Mouse (Mus musculus) spleen, adult 2 months (tissue): Measurements from ENCODE around the gene Helb. TPM values are rescaled to one million over a fixed set of nuclear protein-coding genes. Genes with fewer than 3 reads are reported as not detected.

ENCODE experiments used
- DNase-seq, 2 experiments: peaks; one replicate each; pipeline versions ENCODE4 v3.0.0 to v3.0.0-alpha.2; 2012 to 2021; ENCODE audit warnings: low spot score in 2 of 2, low read depth in 1 of 2
- H3K27ac ChIP-seq: fragments of 200-500 bp; 2 replicates; pipeline ENCODE4 v1.5.1; 2012; ENCODE audit warnings: low read length, inconsistent platforms; ENCODE audit not compliant: insufficient read depth
- H3K27me3 ChIP-seq: fragments of 200-500 bp; 2 replicates; pipeline ENCODE4 v1.6.1; 2012; ENCODE audit warnings: mild to moderate bottlenecking, moderate library complexity, low read length, inconsistent platforms; ENCODE audit not compliant: control insufficient read depth, insufficient read depth
- H3K36me3 ChIP-seq: fragments of 200-500 bp; 2 replicates; pipeline ENCODE4 v1.6.1; 2012; ENCODE audit warnings: mild to moderate bottlenecking, low read length, inconsistent platforms; ENCODE audit not compliant: control insufficient read depth, insufficient read depth
- H3K4me1 ChIP-seq: fragments of 200-500 bp; 2 replicates; pipeline ENCODE4 v1.6.1; 2011; ENCODE audit warnings: inconsistent platforms; ENCODE audit not compliant: control insufficient read depth, insufficient read depth, insufficient read length
- H3K4me3 ChIP-seq: fragments of 200-500 bp; 2 replicates; pipeline ENCODE4 v1.5.1; 2011; ENCODE audit warnings: mild to moderate bottlenecking, inconsistent platforms; ENCODE audit not compliant: insufficient read depth, insufficient read length; ENCODE audit errors: extremely low read depth
- CTCF ChIP-seq: fragments of 200-500 bp; IDR thresholded peaks from 2 replicates; pipeline ENCODE4 v1.5.1; 2011; ENCODE audit warnings: mild to moderate bottlenecking, inconsistent platforms; ENCODE audit not compliant: insufficient read depth, insufficient read length, insufficient replicate concordance; ENCODE audit errors: extremely low read depth
- POLR2A ChIP-seq: fragments of 200-500 bp; IDR thresholded peaks from 2 replicates; pipeline ENCODE4 v1.6.1; 2011; ENCODE audit warnings: low read depth, low read length, inconsistent platforms
- WGBS: fragments of 180-500 bp; shearing (Covaris S2); methylation state at CpG from one replicate; pipeline ENCODE4 v1.1.7; 2018; 5-methylcytosine and 5-hydroxymethylcytosine counted together
- polyA plus RNA-seq: library from polyadenylated mRNA; depleted of rRNA; stranded (reverse); fragments of >200 nt; gene quantifications from 2 replicates; pipeline ENCODE4 v1.2.3, GENCODE M21; 2012

Gene Helb
- polyA plus RNA-seq, 1 experiment: 9.3 TPM

- TF ChIP-seq POLR2A (no peak), CTCF (no peak)
- no peak overlapping the region for H3K4me3 ChIP-seq
- no peaks in the 10 kb centered on the region for H3K27me3 ChIP-seq
- no peak overlapping the region for H3K27ac ChIP-seq
- WGBS: 98% methylated on average over 9 of the region's 9 CpGs
- H3K36me3 ChIP-seq: peaks cover 44% of the 10 kb centered on the region
- no peaks in the 10 kb centered on the region for H3K4me1 ChIP-seq
- DNase-seq: no peak
Observed at GRCm38 (mm10) chr10:120095136-120095535, 17.7 kb downstream of the Helb start.

DNA sequence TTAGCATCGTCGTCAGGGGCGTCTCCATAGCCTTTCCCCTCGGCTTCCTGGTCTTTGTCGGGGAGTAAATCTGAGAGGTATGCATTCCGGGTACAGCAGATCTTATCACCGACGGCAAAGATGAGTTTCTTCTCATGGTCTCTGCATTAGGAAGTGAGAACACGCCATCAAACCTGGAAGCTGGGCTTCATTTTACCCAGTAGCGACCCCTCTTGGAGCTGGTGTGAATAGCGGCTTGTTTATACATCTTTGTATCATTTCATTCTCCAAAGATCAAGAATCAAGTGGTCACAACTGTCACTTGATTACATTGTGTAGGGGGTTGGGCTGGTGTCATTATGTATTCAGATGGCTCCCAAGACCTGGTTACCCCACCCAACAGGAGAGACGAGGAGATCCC is 20.2 kb downstream of the Helb start:
- no peak for TF ChIP-seq POLR2A
- no peak for TF ChIP-seq CTCF
- Histone ChIP-seq H3K36me3 (peaks cover 46% of the 10 kb centered on the region), H3K27ac (no peak overlapping the region), H3K4me1 (no peaks in the 10 kb centered on the region), H3K4me3 (no peak overlapping the region), H3K27me3 (no peaks in the 10 kb centered on the region)
- no peak for DNase-seq
- 95% methylated on average over 12 of the region's 12 CpGs for WGBS

GRCm38 (mm10) chr10:120077850-120078249 is 34.9 kb downstream of the Helb start:
- Histone ChIP-seq H3K4me1 (no peaks in the 10 kb centered on the region), H3K36me3 (no peaks in the 10 kb centered on the region), H3K27ac (no peak overlapping the region), H3K27me3 (no peaks in the 10 kb centered on the region), H3K4me3 (no peak overlapping the region)
- no peak for DNase-seq
- WGBS: 91% methylated on average over 3 of the region's 3 CpGs
- TF ChIP-seq CTCF: no peak
- TF ChIP-seq POLR2A: no peak

DNA sequence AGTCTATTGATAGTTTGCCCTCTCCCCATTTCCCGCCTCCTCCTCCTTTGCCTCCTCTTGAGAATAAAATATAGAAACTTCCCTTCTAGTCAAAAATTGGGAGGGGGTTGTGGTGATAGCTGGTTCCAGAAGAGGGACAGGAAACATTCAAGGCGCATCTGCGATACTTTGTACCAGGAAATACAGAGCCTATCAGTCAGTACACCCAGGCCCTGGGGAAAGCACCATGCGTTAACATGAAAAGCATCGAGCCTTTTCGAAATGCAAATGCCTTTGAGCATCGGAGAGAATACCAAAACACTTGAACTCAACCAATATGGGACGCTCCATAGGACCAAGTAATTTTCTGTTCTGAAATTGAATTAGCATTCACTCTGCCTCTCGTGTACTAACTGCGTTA is 46.5 kb downstream of the Helb start:
- WGBS: 94% methylated on average over 10 of the region's 10 CpGs
- Histone ChIP-seq H3K4me3 (no peak overlapping the region), H3K36me3 (no peaks in the 10 kb centered on the region), H3K27me3 (no peaks in the 10 kb centered on the region), H3K4me1 (no peaks in the 10 kb centered on the region), H3K27ac (no peak overlapping the region)
- TF ChIP-seq POLR2A (no peak), CTCF (no peak)
- DNase-seq: no peak

DNA sequence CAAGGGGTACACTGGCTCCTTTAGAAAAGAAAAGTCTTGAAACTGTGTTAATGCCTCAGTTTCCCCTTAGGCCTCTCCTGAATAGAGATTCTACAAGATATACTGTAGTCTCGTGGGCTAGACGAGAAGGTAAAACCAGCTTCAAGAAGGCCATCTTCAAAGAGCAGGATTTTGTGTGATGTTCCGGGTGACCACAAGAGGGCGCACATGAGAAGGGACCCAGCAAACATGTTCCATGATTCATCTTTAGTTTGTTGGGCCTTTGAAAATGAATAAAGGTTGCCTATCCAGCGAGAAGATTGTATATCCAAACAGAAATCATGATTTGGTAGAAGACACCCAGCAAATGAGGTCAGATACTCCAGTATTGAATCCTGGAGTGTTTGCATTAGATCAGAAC is 48.4 kb downstream of the Helb start:
- 9% methylated on average over 5 of the region's 5 CpGs for WGBS
- H3K36me3 ChIP-seq: no peaks in the 10 kb centered on the region
- no peak overlapping the region for H3K4me3 ChIP-seq
- H3K27me3 ChIP-seq: no peaks in the 10 kb centered on the region
- H3K27ac ChIP-seq: no peak overlapping the region
- peak; percentile 73; the same call in 1 of the 2 replicates for TF ChIP-seq CTCF
- TF ChIP-seq POLR2A: no peak
- DNase-seq: peak; percentile 3 to 40
- H3K4me1 ChIP-seq: no peaks in the 10 kb centered on the region

DNA sequence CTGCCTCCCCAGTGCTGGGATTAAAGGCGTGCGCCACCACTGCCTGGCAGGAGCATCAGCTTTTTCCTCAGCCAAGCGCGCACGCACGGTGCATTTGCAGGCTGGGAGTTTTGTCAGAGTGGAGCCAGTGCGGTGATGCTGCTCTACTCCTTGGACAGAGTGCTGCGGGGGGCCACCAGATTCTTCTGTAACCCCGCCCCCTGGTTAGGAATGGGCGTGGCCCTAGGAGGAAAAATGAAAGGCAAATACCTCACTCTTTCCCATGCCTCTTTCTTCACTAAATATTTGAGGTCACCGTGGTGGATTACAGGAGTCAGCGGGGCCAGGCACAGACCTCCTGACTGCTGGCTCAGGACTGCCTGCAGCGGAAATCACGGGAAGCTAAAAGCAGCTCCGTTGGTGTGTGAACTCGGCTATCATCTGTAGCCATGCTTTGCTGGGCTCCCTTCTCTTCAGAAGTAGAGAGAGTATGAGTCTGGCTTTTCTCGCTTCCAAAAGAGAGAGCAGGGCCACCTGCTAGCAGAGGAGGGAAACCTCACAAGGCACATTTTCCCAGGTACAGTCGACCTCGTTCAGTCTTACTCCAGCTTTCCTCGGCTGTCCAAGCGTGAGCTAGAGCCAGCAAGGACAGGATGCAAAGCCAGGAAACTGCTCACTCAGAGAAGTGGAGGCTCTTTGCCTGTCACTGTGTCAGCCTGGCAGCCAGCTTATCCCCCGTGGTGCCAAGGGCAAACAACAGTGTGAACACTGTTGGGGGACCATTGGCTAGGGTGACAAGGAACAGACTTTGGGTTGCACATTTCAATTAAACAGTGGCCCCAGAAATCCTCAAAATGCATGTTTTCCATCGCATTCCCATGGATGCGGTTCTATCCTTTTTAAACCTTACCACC is 51.3 kb downstream of the Helb start:
- no peak overlapping the region for H3K4me3 ChIP-seq
- no peak for DNase-seq
- no peaks in the 10 kb centered on the region for H3K36me3 ChIP-seq
- TF ChIP-seq POLR2A (no peak), CTCF (no peak)
- H3K27me3 ChIP-seq: no peaks in the 10 kb centered on the region
- H3K27ac ChIP-seq: no peak overlapping the region
- WGBS: 75% methylated on average over 24 of the region's 24 CpGs
- no peaks in the 10 kb centered on the region for H3K4me1 ChIP-seq

DNA sequence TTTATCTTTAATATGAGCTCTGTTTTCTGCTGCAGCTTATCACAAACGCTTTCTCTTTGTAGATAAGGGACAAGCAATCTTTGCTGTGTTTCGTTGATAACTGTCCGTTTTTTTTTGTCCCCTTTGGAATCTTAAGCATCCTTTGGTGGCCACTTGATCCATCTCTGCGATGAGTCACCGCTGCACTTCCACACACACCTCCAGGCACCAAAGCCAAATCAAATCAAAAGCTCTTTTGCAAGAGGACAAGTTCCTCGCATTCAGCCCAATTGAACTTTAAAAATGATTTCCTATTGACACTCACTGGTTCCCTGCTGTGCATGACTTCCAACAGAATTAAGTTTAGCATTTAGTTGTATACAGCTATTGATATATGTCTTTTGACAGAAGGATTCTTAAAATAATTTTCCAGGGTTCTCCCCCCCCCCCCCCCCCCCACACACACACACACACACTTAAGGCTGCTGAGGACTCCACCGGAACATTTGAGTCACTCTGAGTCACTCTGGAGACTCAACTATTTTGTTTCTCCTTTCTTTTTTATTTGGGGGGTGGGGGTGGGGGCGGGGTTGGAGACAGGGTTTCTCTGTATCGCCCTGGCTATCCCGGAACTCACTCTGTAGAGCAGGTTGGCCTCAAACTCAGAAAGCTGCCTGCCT is 52.1 kb downstream of the Helb start:
- no peak overlapping the region for H3K27ac ChIP-seq
- 80% methylated on average over 10 of the region's 10 CpGs for WGBS
- no peaks in the 10 kb centered on the region for H3K36me3 ChIP-seq
- no peak for DNase-seq
- H3K27me3 ChIP-seq: no peaks in the 10 kb centered on the region
- TF ChIP-seq CTCF (no peak), POLR2A (no peak)
- no peaks in the 10 kb centered on the region for H3K4me1 ChIP-seq
- no peak overlapping the region for H3K4me3 ChIP-seq
